Mouse (Mus musculus): Measurements from ENCODE around the gene Ndufs1.

- TF ChIP-seq CTCF (IDR thresholded peaks at IDR 0.05) (no peak), EP300 (IDR thresholded peaks at IDR 0.05) (no peak)
Observed at GRCm38 (mm10) chr1:63214271-63214558, 37.6 kb upstream of the Ndufs1 start, which contains the start of gene Gpr1.

Measured in lung, postnatal 0 days (tissue).